Mouse (Mus musculus): Measurements from ENCODE around the gene Htt. TPM values are rescaled to one million over a fixed set of nuclear protein-coding genes. Genes with fewer than 3 reads are reported as not detected.

Htt gene
- polyA plus RNA-seq, 1 experiment from 2014 or later: 20.2 TPM

DNA sequence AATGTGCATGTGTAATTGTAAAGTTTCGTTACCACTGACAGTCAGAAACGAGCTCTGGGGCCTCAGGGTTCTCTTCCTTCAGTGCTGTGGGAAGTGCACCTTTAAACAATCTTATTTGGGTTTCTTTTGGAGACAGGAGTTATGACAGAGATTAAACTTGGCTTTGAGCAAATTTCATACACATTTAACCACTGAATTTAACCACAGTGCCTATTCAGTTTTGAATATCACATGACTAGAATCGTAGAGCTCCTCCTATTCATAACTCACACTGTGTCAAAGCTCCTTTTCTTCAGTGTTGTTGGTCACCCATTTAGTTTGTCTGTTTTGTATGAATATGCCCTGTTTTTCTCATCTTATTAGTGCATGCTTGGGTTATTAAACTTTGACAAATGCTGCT lies 10.3 kb downstream of the Htt start:
- H3K9me3 ChIP-seq (ENCODE audit: control insufficient read depth, low read length): no peaks in the 10 kb centered on the region
- H3K4me3 ChIP-seq (replicated peaks; ENCODE audit: low read length): no peak overlapping the region
- no peaks in the 10 kb centered on the region for H3K4me1 ChIP-seq (replicated peaks; ENCODE audit: control insufficient read depth, insufficient read depth, low read length)
- 94% methylated on average over 3 of the region's 3 CpGs for WGBS
- no peak overlapping the region for H3K27ac ChIP-seq
- DNase-seq (ENCODE audit: low spot score) (no peak), ATAC-seq (ENCODE audit: low FRiP score) (no peak)
- H3K4me2 ChIP-seq (replicated peaks): no peak overlapping the region
- no peaks in the 10 kb centered on the region for H3K36me3 ChIP-seq (replicated peaks; ENCODE audit: control insufficient read depth, insufficient read depth)
- no peaks in the 10 kb centered on the region for H3K27me3 ChIP-seq (ENCODE audit: control insufficient read depth, insufficient read depth, low read length)
- no peak overlapping the region for H3K9ac ChIP-seq

DNA sequence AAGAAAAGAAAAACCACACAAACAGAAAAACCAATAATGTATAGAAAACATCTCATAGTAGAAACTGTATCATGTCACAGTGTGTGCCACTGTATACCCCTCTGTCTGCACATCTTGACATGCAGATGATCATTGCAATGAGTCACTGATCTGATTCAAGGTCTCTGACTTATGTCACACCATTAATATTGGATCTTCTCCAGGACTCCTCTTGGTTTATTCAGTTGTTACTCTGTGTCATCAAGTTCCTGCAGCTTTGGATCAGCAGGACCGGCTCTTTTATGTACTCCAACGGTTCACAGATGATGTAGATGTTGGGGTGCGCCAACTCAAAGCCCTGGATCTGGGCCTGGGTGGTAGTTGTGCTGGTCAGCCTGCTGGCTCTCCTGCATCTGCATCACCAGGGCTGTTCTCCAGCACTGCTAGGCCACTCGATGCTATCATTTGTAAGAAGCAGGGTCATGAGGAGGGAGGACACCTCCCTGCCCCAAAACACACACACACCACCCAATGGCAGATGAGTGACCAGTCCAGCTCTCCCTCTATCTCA lies 11.2 kb downstream of the Htt start:
- H3K9me3 ChIP-seq (ENCODE audit: control insufficient read depth, low read length): no peaks in the 10 kb centered on the region
- no peaks in the 10 kb centered on the region for H3K27me3 ChIP-seq (ENCODE audit: control insufficient read depth, insufficient read depth, low read length)
- ATAC-seq (ENCODE audit: low FRiP score): no peak
- no peaks in the 10 kb centered on the region for H3K36me3 ChIP-seq (replicated peaks; ENCODE audit: control insufficient read depth, insufficient read depth)
- no peaks in the 10 kb centered on the region for H3K4me1 ChIP-seq (replicated peaks; ENCODE audit: control insufficient read depth, insufficient read depth, low read length)
- H3K27ac ChIP-seq: no peak overlapping the region
- 95% methylated on average over 4 of the region's 4 CpGs for WGBS
- H3K4me3 ChIP-seq (replicated peaks; ENCODE audit: low read length): no peak overlapping the region
- no peak for DNase-seq (ENCODE audit: low spot score)
- no peak overlapping the region for H3K4me2 ChIP-seq (replicated peaks)
- no peak overlapping the region for H3K9ac ChIP-seq

DNA sequence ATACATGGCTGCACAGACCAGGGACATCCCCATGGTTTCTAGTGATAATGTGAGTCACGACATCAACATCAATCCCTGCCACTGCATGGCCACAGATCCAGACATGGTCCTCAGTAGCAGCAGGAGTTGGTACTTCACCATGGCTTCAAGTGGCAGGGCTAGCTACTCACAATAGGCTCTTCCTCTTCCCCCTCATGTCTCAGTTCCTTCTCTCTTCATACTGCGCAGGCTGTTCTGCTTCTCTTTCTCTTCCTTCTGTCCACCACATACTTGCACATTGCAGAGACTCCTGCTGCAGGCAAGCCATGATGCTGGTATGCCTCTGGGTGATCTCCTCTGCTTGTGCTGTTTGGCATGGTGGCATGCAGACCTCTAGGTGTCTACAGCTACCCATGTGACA lies 11.9 kb downstream of the Htt start:
- Histone ChIP-seq H3K4me1 (replicated peaks; ENCODE audit: control insufficient read depth, insufficient read depth, low read length) (no peaks in the 10 kb centered on the region), H3K9ac (no peak overlapping the region), H3K36me3 (replicated peaks; ENCODE audit: control insufficient read depth, insufficient read depth) (no peaks in the 10 kb centered on the region), H3K4me3 (replicated peaks; ENCODE audit: low read length) (no peak overlapping the region), H3K27ac (no peak overlapping the region), H3K27me3 (ENCODE audit: control insufficient read depth, insufficient read depth, low read length) (no peaks in the 10 kb centered on the region), H3K9me3 (ENCODE audit: control insufficient read depth, low read length) (no peaks in the 10 kb centered on the region), H3K4me2 (replicated peaks) (no peak overlapping the region)
- WGBS: 100% methylated on average over 2 of the region's 2 CpGs
- no peak for ATAC-seq (ENCODE audit: low FRiP score)
- no peak for DNase-seq (ENCODE audit: low spot score)

- no peak overlapping the region for H3K4me3 ChIP-seq (replicated peaks; ENCODE audit: low read length)
- no peaks in the 10 kb centered on the region for H3K4me1 ChIP-seq (replicated peaks; ENCODE audit: control insufficient read depth, insufficient read depth, low read length)
- no peak overlapping the region for H3K4me2 ChIP-seq (replicated peaks)
- H3K36me3 ChIP-seq (replicated peaks; ENCODE audit: control insufficient read depth, insufficient read depth): peaks cover 30% of the 10 kb centered on the region
- ATAC-seq (ENCODE audit: low FRiP score) (no peak), DNase-seq (ENCODE audit: low spot score) (no peak)
- no peaks in the 10 kb centered on the region for H3K27me3 ChIP-seq (ENCODE audit: control insufficient read depth, insufficient read depth, low read length)
- no peaks in the 10 kb centered on the region for H3K9me3 ChIP-seq (ENCODE audit: control insufficient read depth, low read length)
- no peak overlapping the region for H3K9ac ChIP-seq
- 93% methylated on average over 3 of the region's 3 CpGs for WGBS
- no peak overlapping the region for H3K27ac ChIP-seq
Measured at GRCm38 (mm10) chr5:34785027-34785426, 23.5 kb downstream of the Htt start.

DNA sequence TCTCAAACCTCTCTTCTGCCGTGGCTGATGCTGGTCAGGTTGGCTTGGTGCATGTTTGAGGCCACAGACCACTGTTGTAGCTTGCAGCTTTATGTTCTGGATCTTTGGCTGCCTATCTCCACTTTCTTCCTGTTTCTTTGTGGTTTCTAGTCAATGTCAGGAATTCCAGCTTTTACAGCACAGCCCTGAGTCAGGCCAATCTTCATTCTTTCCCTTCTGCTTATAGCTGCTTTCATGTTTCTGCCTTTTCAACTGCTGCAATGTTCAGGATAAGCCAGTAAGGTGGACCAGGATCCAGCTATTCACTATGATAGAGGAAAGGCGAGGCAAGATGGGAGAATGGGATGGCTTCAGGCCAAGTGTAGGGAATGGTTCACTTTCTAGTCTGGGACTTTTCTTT lies 29.6 kb downstream of the Htt start:
- WGBS: 88% methylated on average over 2 of the region's 2 CpGs
- no peaks in the 10 kb centered on the region for H3K9me3 ChIP-seq (ENCODE audit: control insufficient read depth, low read length)
- peaks cover 52% of the 10 kb centered on the region for H3K36me3 ChIP-seq (replicated peaks; ENCODE audit: control insufficient read depth, insufficient read depth)
- no peak overlapping the region for H3K4me2 ChIP-seq (replicated peaks)
- H3K9ac ChIP-seq: no peak overlapping the region
- no peaks in the 10 kb centered on the region for H3K4me1 ChIP-seq (replicated peaks; ENCODE audit: control insufficient read depth, insufficient read depth, low read length)
- H3K27ac ChIP-seq: no peak overlapping the region
- ATAC-seq (ENCODE audit: low FRiP score) (no peak), DNase-seq (ENCODE audit: low spot score) (no peak)
- H3K27me3 ChIP-seq (ENCODE audit: control insufficient read depth, insufficient read depth, low read length): no peaks in the 10 kb centered on the region
- H3K4me3 ChIP-seq (replicated peaks; ENCODE audit: low read length): no peak overlapping the region

DNA sequence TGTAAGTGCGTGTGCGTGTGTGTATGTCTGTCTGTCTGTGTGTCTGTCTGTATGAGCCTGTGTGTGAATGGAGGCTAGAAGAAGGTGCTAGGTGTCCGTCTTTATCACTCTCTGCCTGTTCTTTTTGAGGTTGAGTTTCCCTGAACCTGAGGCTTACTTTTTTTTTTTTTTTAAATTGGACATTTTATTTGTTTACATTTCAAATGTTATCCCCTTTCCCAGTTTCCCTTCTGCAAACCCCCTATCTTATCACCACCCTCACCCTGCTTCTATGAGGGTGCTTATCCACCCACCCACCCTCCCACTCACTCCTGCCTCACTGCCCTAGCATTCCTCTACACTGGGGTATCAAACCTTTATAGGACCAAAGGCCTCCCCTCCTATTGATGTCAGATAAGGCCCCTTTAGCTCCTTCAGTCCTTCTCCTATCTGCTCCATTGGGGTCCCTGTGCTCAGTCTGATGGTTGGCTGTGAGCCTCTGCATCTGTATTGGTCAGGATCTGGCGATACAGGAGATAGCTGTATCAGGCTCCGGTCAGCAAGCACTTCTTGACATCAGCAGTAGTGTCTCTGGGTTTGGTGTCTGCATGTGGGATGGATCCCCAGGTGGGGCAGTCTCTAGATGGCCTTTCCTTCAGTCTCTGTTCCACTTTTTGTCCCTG lies 38.9 kb downstream of the Htt start:
- Histone ChIP-seq H3K27me3 (ENCODE audit: control insufficient read depth, insufficient read depth, low read length) (no peaks in the 10 kb centered on the region), H3K9ac (no peak overlapping the region), H3K9me3 (ENCODE audit: control insufficient read depth, low read length) (no peaks in the 10 kb centered on the region), H3K36me3 (replicated peaks; ENCODE audit: control insufficient read depth, insufficient read depth) (peaks cover 76% of the 10 kb centered on the region), H3K4me1 (replicated peaks; ENCODE audit: control insufficient read depth, insufficient read depth, low read length) (no peaks in the 10 kb centered on the region), H3K27ac (no peak overlapping the region), H3K4me3 (replicated peaks; ENCODE audit: low read length) (no peak overlapping the region), H3K4me2 (replicated peaks) (no peak overlapping the region)
- WGBS: 94% methylated on average over 5 of the region's 5 CpGs
- DNase-seq (ENCODE audit: low spot score) (no peak), ATAC-seq (ENCODE audit: low FRiP score) (no peak)

DNA sequence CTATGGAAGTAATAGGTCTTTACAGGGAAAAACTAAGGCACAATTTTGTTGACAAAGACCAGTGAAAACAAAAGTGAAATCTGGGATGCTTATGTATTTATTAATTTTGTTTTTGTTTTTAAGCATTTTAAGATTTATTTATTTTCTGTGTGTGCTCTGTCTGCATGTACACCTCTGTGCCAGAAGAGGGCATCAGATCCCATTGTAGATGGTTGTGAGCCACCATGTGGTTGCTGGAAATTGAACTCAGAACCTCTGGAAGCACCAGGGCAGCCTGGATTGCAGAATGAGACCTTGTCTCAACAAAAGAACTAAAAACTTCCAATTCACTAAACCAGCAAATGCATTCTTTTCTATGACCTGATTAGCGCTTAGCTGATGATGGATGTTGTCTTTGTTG lies 44.5 kb downstream of the Htt start:
- no peaks in the 10 kb centered on the region for H3K27me3 ChIP-seq (ENCODE audit: control insufficient read depth, insufficient read depth, low read length)
- H3K27ac ChIP-seq: no peak overlapping the region
- no peak overlapping the region for H3K4me3 ChIP-seq (replicated peaks; ENCODE audit: low read length)
- no peaks in the 10 kb centered on the region for H3K4me1 ChIP-seq (replicated peaks; ENCODE audit: control insufficient read depth, insufficient read depth, low read length)
- DNase-seq (ENCODE audit: low spot score): no peak
- WGBS: 100% methylated on average over 1 of the region's 1 CpGs
- H3K9me3 ChIP-seq (ENCODE audit: control insufficient read depth, low read length): no peaks in the 10 kb centered on the region
- ATAC-seq (ENCODE audit: low FRiP score): no peak
- H3K9ac ChIP-seq: no peak overlapping the region
- H3K4me2 ChIP-seq (replicated peaks): no peak overlapping the region
- H3K36me3 ChIP-seq (replicated peaks; ENCODE audit: control insufficient read depth, insufficient read depth): peaks cover 54% of the 10 kb centered on the region

DNA sequence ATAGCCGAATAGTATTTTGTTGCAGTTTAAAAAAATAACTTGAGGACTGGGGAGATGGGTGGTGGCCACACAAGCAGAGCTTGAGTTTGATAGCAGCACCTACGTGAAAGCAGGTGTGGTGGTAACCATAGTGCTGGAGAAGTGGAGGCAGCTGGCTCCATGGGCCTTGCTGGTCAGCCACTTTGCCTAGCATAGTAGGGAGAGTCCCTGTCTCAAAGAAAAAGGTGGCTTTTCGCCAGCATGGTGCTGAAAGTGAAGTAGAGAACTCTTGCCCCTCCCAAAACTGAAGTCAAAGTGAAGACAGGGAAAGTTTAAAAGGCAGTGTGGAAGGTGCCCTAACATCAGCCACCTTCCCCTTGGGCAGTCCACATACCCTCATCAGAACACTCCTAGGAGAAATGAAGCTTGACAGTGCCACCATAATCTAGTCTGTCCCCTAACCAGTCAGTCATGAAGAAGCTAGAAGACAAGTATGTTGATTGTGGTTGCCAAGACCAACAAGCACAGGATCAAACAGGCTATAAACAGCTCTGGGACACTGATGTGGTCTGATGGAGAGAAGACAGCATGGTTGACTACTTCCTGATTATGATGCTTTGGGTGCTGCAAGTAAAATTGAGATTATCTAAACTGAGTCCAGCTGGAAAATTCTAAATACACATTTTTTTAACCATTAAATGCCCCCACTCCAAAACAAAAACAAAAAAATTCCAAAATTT lies 61.0 kb downstream of the Htt start:
- peaks cover 79% of the 10 kb centered on the region for H3K36me3 ChIP-seq (replicated peaks; ENCODE audit: control insufficient read depth, insufficient read depth)
- no peaks in the 10 kb centered on the region for H3K9me3 ChIP-seq (ENCODE audit: control insufficient read depth, low read length)
- no peak for ATAC-seq (ENCODE audit: low FRiP score)

GRCm38 (mm10) chr5:34854079-34854478 lies 92.5 kb downstream of the Htt start:
- H3K4me2 ChIP-seq (replicated peaks): no peak overlapping the region
- ATAC-seq (ENCODE audit: low FRiP score) (no peak), DNase-seq (ENCODE audit: low spot score) (no peak)
- H3K27ac ChIP-seq: no peak overlapping the region
- peaks cover 61% of the 10 kb centered on the region for H3K36me3 ChIP-seq (replicated peaks; ENCODE audit: control insufficient read depth, insufficient read depth)
- H3K4me3 ChIP-seq (replicated peaks; ENCODE audit: low read length): no peak overlapping the region
- no peaks in the 10 kb centered on the region for H3K9me3 ChIP-seq (ENCODE audit: control insufficient read depth, low read length)
- 98% methylated on average over 3 of the region's 3 CpGs for WGBS
- H3K4me1 ChIP-seq (replicated peaks; ENCODE audit: control insufficient read depth, insufficient read depth, low read length): no peaks in the 10 kb centered on the region
- no peaks in the 10 kb centered on the region for H3K27me3 ChIP-seq (ENCODE audit: control insufficient read depth, insufficient read depth, low read length)
- H3K9ac ChIP-seq: no peak overlapping the region

More for the DNA sequence above, 61.0 kb downstream of the Htt start:
- no peaks in the 10 kb centered on the region for H3K4me1 ChIP-seq (replicated peaks; ENCODE audit: control insufficient read depth, insufficient read depth, low read length)
- 97% methylated on average over 3 of the region's 3 CpGs for WGBS
- no peak overlapping the region for H3K9ac ChIP-seq
- H3K4me3 ChIP-seq (replicated peaks; ENCODE audit: low read length): no peak overlapping the region
- no peak for DNase-seq (ENCODE audit: low spot score)
- no peak overlapping the region for H3K4me2 ChIP-seq (replicated peaks)
- no peak overlapping the region for H3K27ac ChIP-seq
- H3K27me3 ChIP-seq (ENCODE audit: control insufficient read depth, insufficient read depth, low read length): no peaks in the 10 kb centered on the region
